Mouse (Mus musculus) hindbrain, postnatal 0 days (tissue): ENCODE results near the gene Sar1a. TPM values are rescaled to one million over a fixed set of nuclear protein-coding genes. Genes with fewer than 3 reads are reported as not detected.

Experiments
- ATAC-seq: fragments of 200-750 bp; cut with Nextera tagmentation; 2 replicates; pipeline ENCODE4 v1.8.0; 2017; ENCODE audit warnings: mild to moderate bottlenecking, moderate TSS enrichment, moderate library complexity
- DNase-seq: peaks from one replicate; pipeline ENCODE4 v3.0.0-alpha.2; 2015; ENCODE audit warnings: low spot score
- H3K27ac ChIP-seq: fragments of 300-500 bp; sonication (generic); 2 replicates; pipeline ENCODE4 v1.5.1; 2014; ENCODE audit warnings: mild to moderate bottlenecking
- H3K27me3 ChIP-seq: fragments of 300-500 bp; sonication (generic); 2 replicates; pipeline ENCODE4 v1.6.1; 2014; ENCODE audit warnings: low read length, mixed read lengths; ENCODE audit not compliant: insufficient read depth
- H3K36me3 ChIP-seq: fragments of 300-500 bp; sonication (generic); 2 replicates; pipeline ENCODE4 v1.6.1; 2014; ENCODE audit warnings: low read length, mixed read lengths; ENCODE audit not compliant: insufficient read depth
- H3K4me1 ChIP-seq: fragments of 300-500 bp; sonication (generic); 2 replicates; pipeline ENCODE4 v1.6.1; 2014; ENCODE audit warnings: antibody characterized with exemption, low read length, mixed read lengths; ENCODE audit not compliant: insufficient read depth
- H3K4me2 ChIP-seq: fragments of 300-500 bp; sonication (generic); 2 replicates; pipeline ENCODE4 v1.6.1; 2014; ENCODE audit warnings: low read depth, mild to moderate bottlenecking, low read length, moderate library complexity, mixed read lengths
- H3K4me3 ChIP-seq: fragments of 300-500 bp; sonication (generic); 2 replicates; pipeline ENCODE4 v1.5.1; 2014; ENCODE audit warnings: low read length
- H3K9ac ChIP-seq: fragments of 300-500 bp; sonication (generic); replicated peaks from 2 replicates; pipeline ENCODE4 v1.6.1; 2014; ENCODE audit warnings: mild to moderate bottlenecking, low read length, moderate library complexity, mixed read lengths
- H3K9me3 ChIP-seq: fragments of 300-500 bp; sonication (generic); 2 replicates; pipeline ENCODE4 v1.6.1; 2016; ENCODE audit warnings: low read length, mixed read lengths
- CTCF ChIP-seq: IDR thresholded peaks from 2 replicates; pipeline ENCODE4 v1.5.1; 2016; ENCODE audit warnings: antibody characterized with exemption, control low read depth, low read depth
- WGBS: fragments of 180-500 bp; shearing (Covaris S2); extraction: QIAGEN DNeasy Blood & Tissue Kit; methylation state at CpG from one replicate; pipeline ENCODE4 v1.1.7; 2014; 5-methylcytosine and 5-hydroxymethylcytosine counted together
- polyA plus RNA-seq: library from polyadenylated mRNA; unstranded; fragments of >200 nt; fragmentation: Nextera tagmentation; extraction: Ambion mirVana; gene quantifications from 2 replicates; pipeline ENCODE4 v1.2.1, GENCODE M21; 2015
- total RNA-seq: library from RNA; depleted of rRNA; stranded (reverse); fragments of >200 nt; gene quantifications from 2 replicates; pipeline ENCODE4 v1.2.3, GENCODE M21; 2014; rRNA removed

Gene Sar1a
- total RNA-seq = 125 and 133 TPM in 2 replicates
- 188 and 189 TPM in 2 replicates for polyA plus RNA-seq

DNA sequence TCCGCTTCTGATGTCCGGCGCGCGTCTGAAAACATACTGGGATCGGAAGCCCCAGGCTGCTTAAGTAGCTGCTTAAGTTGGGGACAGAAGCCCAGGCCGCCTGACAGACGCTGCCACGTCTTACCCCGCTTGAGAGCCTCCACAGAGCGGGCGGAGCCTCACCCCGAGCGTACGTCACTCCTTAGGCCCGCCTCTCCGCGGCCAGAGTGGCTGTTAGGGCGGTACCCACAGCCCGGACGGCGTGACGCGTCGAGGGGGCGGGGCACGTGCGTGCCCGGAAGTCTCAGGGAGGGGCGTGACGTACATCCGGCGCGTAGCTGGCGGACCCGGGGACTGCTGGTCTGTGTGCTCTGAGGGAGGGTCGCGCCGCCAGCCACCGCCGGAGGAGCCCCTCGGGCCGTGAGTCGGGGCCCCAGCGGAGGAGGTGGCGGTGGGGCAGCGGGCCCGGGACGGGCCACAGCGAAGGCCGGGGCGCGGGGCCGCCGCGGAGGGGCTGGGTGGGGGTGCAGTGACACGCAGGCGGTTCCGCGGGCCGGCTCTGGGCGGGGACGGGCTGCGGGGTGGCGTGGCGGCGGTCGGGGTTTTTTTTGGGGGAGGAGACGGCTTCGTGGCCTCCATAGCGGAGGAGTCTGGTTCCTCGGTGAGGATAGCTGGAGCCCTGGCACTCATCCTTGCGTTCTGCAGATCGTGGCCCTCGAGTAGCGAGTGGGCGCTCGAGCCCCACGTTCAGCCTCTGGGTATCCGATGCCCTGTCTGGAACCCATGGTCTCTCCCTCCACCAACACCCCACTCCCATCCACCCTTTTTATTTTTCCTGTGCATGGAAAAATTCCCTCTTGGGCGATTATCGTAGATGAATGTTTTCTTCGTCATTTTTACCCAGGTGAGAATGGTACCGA is at the start of gene Sar1a:
Gene Sar1a (plus strand): TSS at position 285 of the 899 bp plus-strand sequence.
- Histone ChIP-seq H3K27ac (peak within 1 kb of the TSS; percentile 82), H3K9me3 (no peaks in the 10 kb centered on the region), H3K36me3 (peaks cover 7% of the 10 kb centered on the region; the same call in 1 of the 2 replicates), H3K4me1 (peaks cover 8% of the 10 kb centered on the region), H3K9ac (peak within 1 kb of the TSS; percentile 92), H3K27me3 (no peaks in the 10 kb centered on the region), H3K4me3 (peak within 1 kb of the TSS; percentile 81), H3K4me2 (peak within 1 kb of the TSS; percentile 90)
- WGBS = under 1% methylated on average over 83 of the region's 84 CpGs
- ATAC-seq = peak; percentile 100
- no peak for TF ChIP-seq CTCF
- DNase-seq = peak; percentile 100

DNA sequence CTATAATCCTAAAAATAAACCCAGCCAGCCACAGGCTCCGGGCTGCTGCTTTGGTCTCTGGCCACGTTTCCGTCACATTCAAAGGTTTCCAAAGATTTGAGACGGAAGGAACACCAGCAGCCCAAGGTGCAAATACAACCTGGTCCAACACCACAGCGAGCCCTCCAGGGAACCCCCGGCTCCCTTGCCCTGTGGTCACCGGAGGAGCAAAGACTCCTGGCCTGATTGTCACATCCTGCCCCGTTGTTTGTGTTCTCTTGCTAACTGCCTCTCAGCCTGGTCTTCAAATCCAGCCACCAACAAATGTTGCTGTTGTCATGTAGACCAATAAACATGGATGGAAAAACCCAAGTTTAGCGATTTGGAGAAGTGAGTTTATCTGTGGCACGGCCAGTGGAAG is 47.7 kb upstream of the Sar1a start:
- Histone ChIP-seq H3K9ac (no peak overlapping the region), H3K27me3 (no peaks in the 10 kb centered on the region), H3K4me2 (no peak overlapping the region), H3K27ac (no peak overlapping the region), H3K4me1 (no peaks in the 10 kb centered on the region), H3K36me3 (no peaks in the 10 kb centered on the region), H3K4me3 (no peak overlapping the region), H3K9me3 (no peaks in the 10 kb centered on the region)
- no peak for TF ChIP-seq CTCF
- 82% methylated on average over 10 of the region's 10 CpGs for WGBS
- ATAC-seq (no peak), DNase-seq (no peak)

DNA sequence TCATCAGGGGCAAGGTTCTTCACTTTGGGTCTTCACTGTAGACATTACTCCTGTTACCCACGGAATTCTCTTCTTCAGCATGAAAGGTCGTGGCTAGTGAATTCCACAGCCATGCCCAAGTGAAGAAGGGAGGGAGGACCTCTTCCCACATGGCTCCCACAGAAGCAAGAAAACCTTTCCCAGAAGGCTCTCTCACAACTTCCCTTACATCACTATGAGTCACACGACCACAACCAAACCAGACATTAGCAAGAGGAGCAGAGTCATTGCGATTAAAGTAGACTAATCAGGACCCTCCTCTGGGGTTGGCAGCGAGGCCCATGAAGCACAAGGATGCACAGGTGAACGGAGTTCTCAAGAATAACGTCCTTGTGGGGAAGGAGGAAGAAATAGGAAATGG is 43.0 kb upstream of the Sar1a start:
- no peak overlapping the region for H3K9ac ChIP-seq
- H3K4me1 ChIP-seq = no peaks in the 10 kb centered on the region
- no peaks in the 10 kb centered on the region for H3K27me3 ChIP-seq
- H3K9me3 ChIP-seq = no peaks in the 10 kb centered on the region
- no peak for TF ChIP-seq CTCF
- H3K4me3 ChIP-seq = no peak overlapping the region
- 85% methylated on average over 7 of the region's 7 CpGs for WGBS
- H3K4me2 ChIP-seq = no peak overlapping the region
- H3K27ac ChIP-seq = no peak overlapping the region
- DNase-seq (no peak), ATAC-seq (no peak)
- no peaks in the 10 kb centered on the region for H3K36me3 ChIP-seq

DNA sequence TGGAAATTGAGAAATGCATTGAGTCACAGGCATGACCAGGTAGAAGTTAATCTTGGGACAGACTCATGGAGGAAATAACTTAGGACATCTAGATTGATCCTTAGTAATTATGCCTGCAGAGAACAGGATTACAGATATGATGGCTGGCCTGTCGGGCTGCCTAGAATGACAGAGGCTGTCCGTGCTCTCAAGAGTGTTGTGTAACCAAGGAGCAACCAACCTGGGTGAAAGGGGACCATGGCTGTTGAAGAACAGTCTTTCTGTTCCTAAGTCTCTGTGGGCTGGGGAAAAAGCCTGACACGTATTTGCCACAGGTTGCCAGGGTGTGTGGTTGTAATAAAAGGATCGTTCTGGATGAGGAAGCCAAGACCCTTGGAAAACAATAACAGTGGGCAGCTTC is 39.7 kb upstream of the Sar1a start:
- WGBS = 70% methylated on average over 4 of the region's 4 CpGs
- no peak overlapping the region for H3K4me2 ChIP-seq
- TF ChIP-seq CTCF = no peak

DNA sequence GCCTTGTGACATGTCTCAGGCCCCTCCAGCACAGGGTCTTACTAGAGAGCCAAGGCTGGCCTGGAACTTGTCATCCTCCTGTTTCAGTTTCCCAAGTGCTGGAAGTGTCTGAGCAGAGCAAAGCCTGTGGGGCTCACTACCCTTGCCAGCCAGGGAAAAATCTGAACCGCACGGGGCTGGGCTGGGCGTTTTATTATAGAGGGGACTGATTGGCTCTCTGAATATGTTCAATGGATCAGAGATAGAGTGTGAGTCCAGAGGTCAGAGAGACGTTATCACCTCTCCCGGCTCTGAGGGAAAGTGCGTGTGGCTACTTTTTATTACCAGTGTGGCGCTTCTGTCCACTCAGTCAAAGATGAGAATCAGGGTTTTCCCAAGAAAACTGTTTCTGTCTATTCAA is 33.5 kb upstream of the Sar1a start:
- no peak for TF ChIP-seq CTCF
- ATAC-seq (no peak), DNase-seq (no peak)
- Histone ChIP-seq H3K4me1 (peaks cover 5% of the 10 kb centered on the region), H3K4me3 (no peak overlapping the region), H3K36me3 (no peaks in the 10 kb centered on the region), H3K4me2 (no peak overlapping the region), H3K9me3 (no peaks in the 10 kb centered on the region), H3K27me3 (no peaks in the 10 kb centered on the region), H3K9ac (no peak overlapping the region), H3K27ac (no peak overlapping the region)
- WGBS = 80% methylated on average over 7 of the region's 7 CpGs

More for the DNA sequence above, 39.7 kb upstream of the Sar1a start:
- Histone ChIP-seq H3K4me1 (no peaks in the 10 kb centered on the region), H3K9me3 (no peaks in the 10 kb centered on the region), H3K4me3 (no peak overlapping the region), H3K9ac (no peak overlapping the region), H3K27me3 (no peaks in the 10 kb centered on the region), H3K27ac (no peak overlapping the region), H3K36me3 (no peaks in the 10 kb centered on the region)
- ATAC-seq (no peak), DNase-seq (no peak)

DNA sequence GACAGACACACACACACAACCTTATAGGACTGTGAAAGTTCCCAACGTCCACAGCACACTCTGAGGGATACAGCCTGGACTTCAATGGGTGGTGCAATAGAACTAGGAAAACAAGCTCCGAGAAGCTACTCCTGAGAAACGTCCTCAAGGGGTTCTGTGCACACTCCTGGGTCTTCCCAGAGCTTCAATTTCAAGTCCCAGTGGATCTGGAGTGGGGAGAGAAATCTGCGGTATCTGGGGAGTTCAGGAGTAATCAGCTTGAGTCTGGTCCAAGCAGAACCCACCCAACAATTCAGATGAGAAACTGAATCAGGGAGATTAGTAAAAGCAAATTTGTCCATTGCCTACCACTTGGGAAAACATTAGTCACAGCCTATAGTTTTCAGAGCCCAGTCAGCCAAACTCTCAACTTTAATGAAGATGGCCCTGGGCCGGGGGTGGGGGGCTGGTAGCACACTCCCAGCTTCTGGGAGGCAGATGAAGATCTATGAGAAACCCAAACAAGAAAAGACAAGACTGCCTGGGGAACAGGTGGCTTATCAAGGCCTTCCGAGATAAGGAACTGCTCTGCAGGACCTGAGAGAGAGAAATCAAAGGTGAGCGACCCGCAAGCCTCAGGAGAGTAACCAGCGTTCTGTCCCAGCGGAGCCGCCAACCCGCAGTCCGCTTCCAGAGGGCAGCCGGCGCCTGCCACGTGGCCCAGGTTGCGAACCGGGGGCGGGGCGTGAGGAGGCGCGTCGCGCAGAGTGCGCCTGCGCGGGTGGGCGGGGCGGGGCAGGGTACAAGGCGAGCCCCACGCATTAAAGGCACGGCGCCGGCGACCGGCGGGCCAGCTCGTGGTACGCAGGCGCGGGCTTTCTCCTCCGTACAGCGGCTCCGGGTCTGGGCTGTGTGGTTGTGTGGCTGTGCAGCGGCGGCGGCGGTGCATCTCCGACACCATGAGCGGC is 32.0 kb upstream of the Sar1a start, which contains the start of gene Ppa1:
Gene Ppa1 (plus strand): TSS at position 763 of the 947 bp plus-strand sequence.
- Histone ChIP-seq H3K4me3 (peak within 1 kb of the TSS; percentile 85), H3K4me2 (peak within 1 kb of the TSS; percentile 95), H3K27ac (peak within 1 kb of the TSS; percentile 77), H3K36me3 (no peaks in the 10 kb centered on the region; the same call in 1 of the 2 replicates), H3K9ac (peak within 1 kb of the TSS; percentile 78), H3K9me3 (no peaks in the 10 kb centered on the region), H3K27me3 (no peaks in the 10 kb centered on the region), H3K4me1 (peaks cover 5% of the 10 kb centered on the region)
- ATAC-seq (peak; percentile 96), DNase-seq (peak; percentile 94)
- WGBS = 3% methylated on average over 47 of the region's 50 CpGs
- TF ChIP-seq CTCF = no peak
